Mouse (Mus musculus): ENCODE measurements at regions not wholly inside any gene's neighbourhood (a gene's known extent, or its start where the extent isn't known, plus 50 kb on each side); places are given as distances from the start of the nearest gene placed in this dataset.

- TF ChIP-seq CTCF (IDR thresholded peaks at IDR 0.05; ENCODE audit: borderline replicate concordance, extremely low read depth, insufficient read depth, insufficient read length) (no peak), POLR2A (IDR thresholded peaks at IDR 0.05; ENCODE audit: borderline replicate concordance, extremely low read depth, insufficient read depth, insufficient read length, poor library complexity, severe bottlenecking) (no peak)
Measured at GRCm38 (mm10) chr4:70906771-70907749, 372.3 kb upstream of the Megf9 start.
